Mouse (Mus musculus) liver, embryonic 13.5 days (tissue): ENCODE results near the gene Dppa3. TPM values are rescaled to one million over a fixed set of nuclear protein-coding genes. Genes with fewer than 3 reads are reported as not detected.
A peak's percentile ranks its signal among the peaks of the same experiment; 100 is the strongest.

Experiments used
- ATAC-seq: fragments of 200-750 bp; cut with Nextera tagmentation; 2 replicates; pipeline ENCODE4 v1.8.0; 2017; ENCODE audit warnings: low read depth, mild to moderate bottlenecking, moderate number of reproducible peaks, moderate library complexity
- DNase-seq: peaks from one replicate; pipeline ENCODE4 v3.0.0; 2022
- H3K27ac ChIP-seq: fragments of 300-500 bp; sonication (generic); 2 replicates; pipeline ENCODE4 v1.5.1; 2015; ENCODE audit warnings: moderate library complexity, mild to moderate bottlenecking, inconsistent platforms
- H3K27me3 ChIP-seq: fragments of 300-500 bp; sonication (generic); 2 replicates; pipeline ENCODE4 v1.6.1; 2015; ENCODE audit warnings: mild to moderate bottlenecking, inconsistent platforms
- H3K36me3 ChIP-seq: fragments of 300-500 bp; sonication (generic); 2 replicates; pipeline ENCODE4 v1.6.1; 2015; ENCODE audit warnings: mild to moderate bottlenecking, inconsistent platforms
- H3K4me1 ChIP-seq: fragments of 300-500 bp; sonication (generic); replicated peaks from 2 replicates; pipeline ENCODE4 v1.6.1; 2015; ENCODE audit warnings: inconsistent platforms
- H3K4me2 ChIP-seq: fragments of 300-500 bp; sonication (generic); 2 replicates; pipeline ENCODE4 v1.6.1; 2015; ENCODE audit warnings: inconsistent platforms, mild to moderate bottlenecking, moderate library complexity
- H3K4me3 ChIP-seq: fragments of 300-500 bp; sonication (generic); replicated peaks from 2 replicates; pipeline ENCODE4 v1.5.1; 2015; ENCODE audit warnings: mild to moderate bottlenecking, inconsistent platforms
- H3K9ac ChIP-seq: fragments of 300-500 bp; sonication (generic); 2 replicates; pipeline ENCODE4 v1.6.1; 2015; ENCODE audit warnings: mild to moderate bottlenecking, inconsistent platforms
- H3K9me3 ChIP-seq: fragments of 300-500 bp; sonication (generic); replicated peaks from 2 replicates; pipeline ENCODE4 v1.6.1; 2016; ENCODE audit warnings: inconsistent platforms
- WGBS: fragments of 180-500 bp; shearing (Covaris S2); methylation state at CpG from one replicate; pipeline ENCODE4 v1.1.7; 2015; ENCODE audit not compliant: insufficient replicate concordance; 5-methylcytosine and 5-hydroxymethylcytosine counted together
- polyA plus RNA-seq: library from polyadenylated mRNA; unstranded; fragments of >200 nt; fragmentation: Nextera tagmentation; extraction: Ambion mirVana; gene quantifications from 2 replicates; pipeline ENCODE4 v1.2.1, GENCODE M21; 2015

Gene Dppa3
- polyA plus RNA-seq, 1 experiment from 2014 or later = not detected

- WGBS = 69% methylated on average over 3 of the region's 3 CpGs
- Histone ChIP-seq H3K27ac (no peak overlapping the region), H3K9me3 (no peaks in the 10 kb centered on the region), H3K27me3 (no peaks in the 10 kb centered on the region), H3K4me3 (no peak overlapping the region), H3K36me3 (no peaks in the 10 kb centered on the region), H3K4me2 (no peak overlapping the region), H3K9ac (no peak overlapping the region), H3K4me1 (no peaks in the 10 kb centered on the region)
- ATAC-seq = no peak
- DNase-seq = no peak
Observed at GRCm38 (mm10) chr6:122649903-122650302, 23.7 kb downstream of the Dppa3 start.

DNA sequence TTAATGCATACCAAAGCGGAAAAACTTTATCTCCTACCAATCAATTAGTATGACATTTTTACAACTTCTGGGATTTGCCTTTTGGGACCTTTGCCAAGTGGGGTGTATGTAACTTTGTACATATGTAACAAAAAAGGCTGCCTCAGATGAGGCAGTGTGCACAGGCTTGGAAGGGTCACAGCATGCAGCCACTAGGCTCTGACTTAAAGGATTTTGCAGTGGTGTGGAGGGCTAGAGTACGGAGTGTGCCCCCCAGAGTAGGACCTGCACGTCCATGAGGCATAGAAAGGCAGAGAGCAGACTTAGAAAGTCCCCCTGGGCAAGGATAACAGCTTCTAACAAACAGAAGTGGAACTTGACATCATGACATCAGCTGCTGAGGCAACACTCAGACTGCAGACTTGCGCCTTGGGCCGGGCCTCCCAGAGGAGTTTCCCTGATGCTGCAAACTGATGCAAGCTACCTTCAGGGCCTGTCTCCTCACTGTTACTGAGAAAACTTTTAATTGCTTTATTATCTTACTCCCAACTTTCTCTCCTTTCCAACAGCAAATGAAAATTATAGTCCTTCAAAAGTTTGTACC lies 24.3 kb downstream of the Dppa3 start:
- no peak overlapping the region for H3K4me2 ChIP-seq
- H3K36me3 ChIP-seq = no peaks in the 10 kb centered on the region
- ATAC-seq = no peak
- H3K27ac ChIP-seq = no peak overlapping the region
- H3K4me3 ChIP-seq = no peak overlapping the region
- no peaks in the 10 kb centered on the region for H3K27me3 ChIP-seq
- H3K9me3 ChIP-seq = no peaks in the 10 kb centered on the region
- no peak for DNase-seq
- H3K9ac ChIP-seq = no peak overlapping the region
- H3K4me1 ChIP-seq = no peaks in the 10 kb centered on the region
- 65% methylated on average over 5 of the region's 5 CpGs for WGBS

DNA sequence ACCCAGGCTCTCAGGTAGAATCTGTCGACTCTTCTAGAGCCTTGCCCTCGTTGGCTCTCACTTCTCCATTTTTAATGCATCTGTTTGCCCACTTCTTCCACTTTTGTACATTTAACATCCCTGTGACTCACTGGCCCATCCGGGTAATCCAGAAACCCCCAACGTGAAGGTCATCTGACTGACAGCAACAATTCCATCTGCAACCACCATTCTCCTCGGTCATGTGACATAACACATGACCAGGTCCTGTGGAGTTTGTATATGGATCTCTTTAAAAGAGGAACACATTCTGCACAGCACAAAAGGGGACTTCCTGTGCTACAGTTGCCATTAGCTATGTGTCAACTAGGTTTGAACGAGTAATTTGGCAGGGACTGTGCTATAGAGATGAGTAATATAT lies 28.1 kb downstream of the Dppa3 start:
- no peaks in the 10 kb centered on the region for H3K36me3 ChIP-seq
- H3K4me3 ChIP-seq = no peak overlapping the region
- no peaks in the 10 kb centered on the region for H3K27me3 ChIP-seq
- H3K4me2 ChIP-seq = no peak overlapping the region
- no peak overlapping the region for H3K27ac ChIP-seq
- 39% methylated on average over 6 of the region's 6 CpGs for WGBS
- no peaks in the 10 kb centered on the region for H3K4me1 ChIP-seq
- no peak for DNase-seq
- no peaks in the 10 kb centered on the region for H3K9me3 ChIP-seq
- ATAC-seq = 0 out of 2 replicates have a peak, but pooled peaks have one; percentile 15
- no peak overlapping the region for H3K9ac ChIP-seq

DNA sequence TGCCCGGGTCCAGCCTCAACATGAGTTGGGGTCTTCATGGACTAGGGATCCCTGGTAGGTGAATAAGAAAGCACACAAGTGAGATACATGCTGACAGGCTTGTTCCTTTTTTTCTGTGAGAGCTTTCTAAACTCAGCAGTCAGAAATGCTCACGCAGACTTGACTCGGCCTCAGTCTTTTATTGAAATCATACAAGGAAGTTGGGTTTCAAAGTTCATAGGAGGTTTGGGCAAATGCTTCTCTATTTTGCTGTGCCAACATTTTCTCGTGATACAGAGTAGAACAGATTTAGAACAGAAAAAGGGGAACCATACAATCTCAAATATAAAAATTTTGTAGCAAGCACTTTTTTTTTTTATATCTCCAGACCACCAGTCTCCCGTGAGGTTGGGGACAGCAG lies 31.4 kb downstream of the Dppa3 start:
- WGBS = 33% methylated on average over 5 of the region's 5 CpGs
- Histone ChIP-seq H3K36me3 (no peaks in the 10 kb centered on the region), H3K9me3 (no peaks in the 10 kb centered on the region), H3K4me2 (no peak overlapping the region), H3K4me1 (no peaks in the 10 kb centered on the region), H3K9ac (no peak overlapping the region), H3K27me3 (0 out of 2 replicates have a peak, but pooled peaks cover under 1% of the 10 kb centered on the region), H3K27ac (no peak overlapping the region), H3K4me3 (no peak overlapping the region)
- no peak for DNase-seq
- ATAC-seq = no peak

GRCm38 (mm10) chr6:122659567-122659966 lies 33.4 kb downstream of the Dppa3 start:
- Histone ChIP-seq H3K27me3 (peaks cover 5% of the 10 kb centered on the region), H3K27ac (no peak overlapping the region), H3K4me2 (no peak overlapping the region), H3K9ac (no peak overlapping the region), H3K36me3 (no peaks in the 10 kb centered on the region), H3K9me3 (no peaks in the 10 kb centered on the region), H3K4me3 (no peak overlapping the region), H3K4me1 (no peaks in the 10 kb centered on the region)
- no peak for DNase-seq
- no peak for ATAC-seq
- 13% methylated on average over 7 of the region's 7 CpGs for WGBS

DNA sequence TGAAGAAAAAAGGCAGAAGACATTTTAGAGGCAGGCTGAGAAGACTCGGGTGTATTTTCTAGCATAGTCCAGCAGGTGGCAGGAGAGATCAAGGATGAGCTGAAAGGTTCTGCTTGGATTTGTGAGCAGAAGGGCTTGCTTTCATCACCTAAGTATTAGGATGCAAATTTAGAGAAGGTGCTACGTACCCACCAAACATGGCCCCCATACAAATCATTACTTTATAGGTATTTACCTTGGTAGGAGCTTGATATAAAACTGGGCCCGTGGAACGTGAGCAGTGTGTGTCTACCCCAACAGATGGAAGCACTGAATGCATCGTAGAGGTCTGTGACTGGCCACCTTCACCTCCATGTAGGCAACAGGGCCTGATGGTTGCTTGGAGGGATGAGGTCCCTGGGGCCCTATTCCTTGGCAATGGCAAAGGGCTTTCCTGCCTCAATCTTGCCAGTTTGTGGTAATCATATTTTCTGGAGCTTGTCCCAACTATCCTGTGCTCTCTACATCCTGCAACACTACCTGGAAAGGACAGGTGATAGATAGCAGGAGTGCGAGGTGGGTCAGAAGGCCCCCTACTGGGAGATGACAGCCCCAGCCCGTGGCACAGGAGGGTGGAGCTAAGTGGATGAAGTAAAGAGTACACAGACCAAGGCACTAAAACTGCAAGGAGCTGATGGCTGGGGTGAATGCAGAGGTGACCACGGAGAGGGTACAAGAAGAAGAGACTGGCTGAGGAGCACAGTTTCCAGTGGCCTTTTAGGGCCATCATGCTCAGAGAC lies 34.6 kb downstream of the Dppa3 start:
- H3K4me2 ChIP-seq = no peak overlapping the region
- no peak overlapping the region for H3K9ac ChIP-seq
- DNase-seq (no peak), ATAC-seq (no peak)
- peaks cover 5% of the 10 kb centered on the region for H3K27me3 ChIP-seq
- WGBS = 22% methylated on average over 8 of the region's 8 CpGs
- H3K4me3 ChIP-seq = no peak overlapping the region
- H3K27ac ChIP-seq = no peak overlapping the region
- H3K4me1 ChIP-seq = no peaks in the 10 kb centered on the region
- no peaks in the 10 kb centered on the region for H3K9me3 ChIP-seq
- no peaks in the 10 kb centered on the region for H3K36me3 ChIP-seq

DNA sequence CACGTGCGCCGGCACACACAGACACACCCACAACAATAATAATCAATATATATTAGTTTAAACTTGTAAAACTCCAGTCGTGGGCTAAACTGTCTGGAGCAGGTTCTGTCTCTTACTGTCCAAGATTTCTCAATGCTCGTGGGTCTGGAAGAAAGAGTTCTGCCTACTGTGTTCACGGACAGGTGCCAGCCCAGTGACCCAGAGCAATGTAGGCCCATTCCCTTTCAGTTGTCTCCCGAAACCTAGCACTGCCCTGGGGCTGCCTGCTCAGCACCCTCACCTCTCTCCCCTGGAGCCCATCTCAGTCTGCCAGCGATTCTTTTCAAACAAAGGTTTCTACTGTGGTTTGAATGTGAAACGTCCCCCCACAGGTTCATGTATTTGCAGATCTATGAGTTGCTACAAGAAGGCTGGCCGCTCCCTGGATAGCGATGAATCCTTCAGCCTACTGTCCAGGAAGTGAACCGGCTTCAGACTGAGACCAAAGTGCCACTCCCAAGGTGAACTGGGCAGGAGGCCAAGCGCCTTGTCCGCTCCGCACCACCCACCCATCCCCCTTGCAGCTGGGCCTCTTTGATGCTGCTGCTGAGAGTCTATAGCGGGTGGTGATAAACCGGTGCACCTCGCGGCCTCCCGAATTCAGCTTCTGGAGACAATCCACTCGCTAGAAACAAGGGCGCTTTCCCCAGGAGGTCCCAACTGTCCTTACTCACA lies 36.5 kb downstream of the Dppa3 start:
- WGBS = 37% methylated on average over 22 of the region's 22 CpGs
- ATAC-seq = peak; percentile 54; the same call in 1 of the 2 replicates
- H3K4me3 ChIP-seq = no peak overlapping the region

DNA sequence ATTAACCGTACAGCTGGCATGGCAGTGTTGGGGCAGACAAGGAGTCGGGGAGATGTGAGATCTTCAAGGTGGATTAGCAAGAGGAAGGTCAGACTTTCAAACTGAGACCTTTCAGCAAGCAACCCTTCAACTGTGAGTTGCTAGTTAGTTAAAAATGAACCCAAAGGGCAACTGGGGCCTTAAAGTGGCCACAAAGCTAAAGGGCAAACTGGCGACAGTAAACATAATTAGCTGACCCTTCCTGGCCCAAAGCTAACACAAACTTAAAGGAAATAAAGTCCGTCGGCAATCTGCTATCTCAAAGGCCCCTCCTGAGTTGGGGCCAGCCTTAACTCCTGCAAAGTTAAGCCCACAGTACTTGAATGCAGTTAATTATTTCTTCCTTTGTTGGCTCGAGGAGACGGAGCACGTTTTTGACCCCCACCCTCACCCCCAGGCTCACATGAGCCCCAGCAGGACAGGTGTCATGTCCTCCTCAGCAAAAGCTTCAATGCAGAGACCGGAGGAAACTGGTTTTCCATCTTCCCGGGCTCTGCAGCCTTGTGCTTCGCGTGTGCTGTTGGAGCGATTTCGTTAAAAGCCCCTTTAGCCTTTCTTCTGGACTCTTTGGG lies 37.5 kb downstream of the Dppa3 start:
- no peak overlapping the region for H3K27ac ChIP-seq
- H3K4me2 ChIP-seq = 0 out of 2 replicates have a peak overlapping the region, but pooled peaks have one; percentile 13
- ATAC-seq = no peak
- DNase-seq = no peak
- no peak overlapping the region for H3K4me3 ChIP-seq
- H3K4me1 ChIP-seq = no peaks in the 10 kb centered on the region
- H3K36me3 ChIP-seq = no peaks in the 10 kb centered on the region
- peaks cover 5% of the 10 kb centered on the region for H3K27me3 ChIP-seq
- no peak overlapping the region for H3K9ac ChIP-seq
- WGBS = 39% methylated on average over 14 of the region's 14 CpGs
- H3K9me3 ChIP-seq = no peaks in the 10 kb centered on the region

More for the DNA sequence above, 36.5 kb downstream of the Dppa3 start:
- H3K36me3 ChIP-seq = no peaks in the 10 kb centered on the region
- H3K27me3 ChIP-seq = peaks cover 5% of the 10 kb centered on the region
- H3K9ac ChIP-seq = no peak overlapping the region
- no peak overlapping the region for H3K27ac ChIP-seq
- no peaks in the 10 kb centered on the region for H3K9me3 ChIP-seq
- H3K4me2 ChIP-seq = peak overlapping the region; percentile 13; the same call in 1 of the 2 replicates
- no peak for DNase-seq
- no peaks in the 10 kb centered on the region for H3K4me1 ChIP-seq

- ATAC-seq (no peak), DNase-seq (no peak)
- no peaks in the 10 kb centered on the region for H3K9me3 ChIP-seq
- no peak overlapping the region for H3K27ac ChIP-seq
- no peak overlapping the region for H3K9ac ChIP-seq
- H3K4me2 ChIP-seq = no peak overlapping the region
- no peaks in the 10 kb centered on the region; the same call in none of the 2 replicates for H3K4me1 ChIP-seq
- H3K36me3 ChIP-seq = no peaks in the 10 kb centered on the region
- 47% methylated on average over 7 of the region's 7 CpGs for WGBS
- H3K4me3 ChIP-seq = no peak overlapping the region
- peaks cover 5% of the 10 kb centered on the region for H3K27me3 ChIP-seq
Observed at GRCm38 (mm10) chr6:122665866-122666265, 39.7 kb downstream of the Dppa3 start.

- no peaks in the 10 kb centered on the region for H3K9me3 ChIP-seq
- no peak overlapping the region for H3K4me2 ChIP-seq
- H3K9ac ChIP-seq = no peak overlapping the region
- ATAC-seq = no peak
- 58% methylated on average over 5 of the region's 5 CpGs for WGBS
- no peaks in the 10 kb centered on the region for H3K36me3 ChIP-seq
- no peak for DNase-seq
- no peak overlapping the region for H3K27ac ChIP-seq
- no peak overlapping the region for H3K4me3 ChIP-seq
- no peaks in the 10 kb centered on the region; the same call in none of the 2 replicates for H3K4me1 ChIP-seq
- peaks cover 3% of the 10 kb centered on the region for H3K27me3 ChIP-seq
Observed at GRCm38 (mm10) chr6:122667715-122668114, 41.5 kb downstream of the Dppa3 start.

DNA sequence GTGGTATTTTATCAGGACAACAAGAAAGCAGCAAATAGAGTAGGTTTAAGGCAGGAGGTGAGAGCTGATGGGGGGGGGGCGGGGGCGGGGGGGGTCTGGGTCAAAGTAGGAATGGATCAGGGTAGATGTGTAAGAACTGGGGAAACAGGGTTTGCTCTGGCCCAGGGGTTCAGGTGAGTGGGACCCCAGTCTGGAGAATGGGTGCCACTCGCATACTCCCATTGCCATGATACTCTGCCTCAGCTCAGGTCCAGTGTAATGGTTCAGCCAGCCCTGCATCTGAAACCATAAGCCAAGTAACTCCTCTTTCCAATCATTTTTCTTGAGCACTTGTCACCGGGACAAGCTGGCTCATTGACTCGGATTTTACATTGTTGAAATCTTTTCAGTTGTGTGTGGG lies 42.6 kb downstream of the Dppa3 start:
- 68% methylated on average over 5 of the region's 5 CpGs for WGBS

More for the DNA sequence above, 42.6 kb downstream of the Dppa3 start:
- no peaks in the 10 kb centered on the region for H3K36me3 ChIP-seq
- DNase-seq = no peak
- ATAC-seq = no peak; the same call in 1 of the 2 replicates
- no peaks in the 10 kb centered on the region; the same call in none of the 2 replicates for H3K4me1 ChIP-seq
- no peak overlapping the region for H3K4me3 ChIP-seq
- no peak overlapping the region for H3K4me2 ChIP-seq
- H3K9ac ChIP-seq = no peak overlapping the region
- H3K27ac ChIP-seq = no peak overlapping the region
- H3K27me3 ChIP-seq = no peaks in the 10 kb centered on the region
- no peaks in the 10 kb centered on the region for H3K9me3 ChIP-seq
